Mouse (Mus musculus): ENCODE measurements around the gene Spata6. TPM values are rescaled to one million over a fixed set of nuclear protein-coding genes. Genes with fewer than 3 reads are reported as not detected.

The Spata6 gene
- 25.1 and 26.1 TPM in 2 replicates for polyA plus RNA-seq (2015; fragmentation: Nextera tagmentation; extraction: Ambion mirVana)

DNA sequence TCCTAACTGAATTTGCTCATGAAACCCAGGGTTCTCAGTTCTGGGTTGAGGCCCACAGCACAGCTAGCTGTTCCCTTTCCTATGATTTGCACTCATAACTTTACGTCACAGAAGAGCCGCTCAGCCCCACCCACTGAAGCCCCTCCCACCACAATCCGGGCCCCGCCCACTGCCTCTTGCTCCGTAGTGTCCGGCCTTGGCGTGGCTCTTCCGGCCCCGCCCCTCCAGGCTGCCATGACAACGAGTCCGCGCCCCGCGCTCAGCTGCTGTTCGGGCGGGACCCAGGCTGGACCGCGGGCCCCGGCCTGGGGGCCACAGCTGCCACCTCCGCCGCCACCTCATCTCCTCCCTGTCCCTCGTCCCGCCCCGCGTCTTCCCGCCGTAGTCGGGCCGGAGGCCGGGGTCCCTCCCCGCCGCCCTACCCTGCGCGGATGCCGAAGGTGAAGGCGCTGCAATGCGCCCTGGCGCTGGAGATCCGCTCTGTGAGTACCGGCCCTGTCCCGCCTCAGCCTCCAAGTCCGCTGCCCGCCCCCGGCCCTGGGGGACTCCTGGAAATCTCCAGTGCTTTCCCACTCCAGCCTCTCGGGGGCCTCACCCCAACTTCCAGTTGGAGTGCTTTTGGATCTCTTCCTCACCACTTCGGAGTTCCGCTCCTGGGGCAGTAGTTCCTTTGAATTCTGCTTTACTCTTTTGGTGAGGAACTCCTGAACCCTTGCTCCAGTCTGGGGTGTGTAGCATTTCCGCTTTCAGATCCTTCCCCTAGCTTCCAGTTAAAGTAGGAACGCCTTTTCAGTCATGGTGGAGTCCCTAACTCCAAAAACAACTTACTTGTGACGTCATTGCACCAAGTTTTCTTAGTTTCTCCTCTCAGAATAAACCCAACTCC, at the start of gene Spata6:
TSS of gene Spata6 (plus strand) at position 209 of the 886 bp plus-strand sequence.
- 2% methylated on average over 50 of the region's 50 CpGs for WGBS
- ATAC-seq (ENCODE audit: insufficient number of reproducible peaks, low FRiP score, low TSS enrichment, low read depth), result peak; percentile 94

DNA sequence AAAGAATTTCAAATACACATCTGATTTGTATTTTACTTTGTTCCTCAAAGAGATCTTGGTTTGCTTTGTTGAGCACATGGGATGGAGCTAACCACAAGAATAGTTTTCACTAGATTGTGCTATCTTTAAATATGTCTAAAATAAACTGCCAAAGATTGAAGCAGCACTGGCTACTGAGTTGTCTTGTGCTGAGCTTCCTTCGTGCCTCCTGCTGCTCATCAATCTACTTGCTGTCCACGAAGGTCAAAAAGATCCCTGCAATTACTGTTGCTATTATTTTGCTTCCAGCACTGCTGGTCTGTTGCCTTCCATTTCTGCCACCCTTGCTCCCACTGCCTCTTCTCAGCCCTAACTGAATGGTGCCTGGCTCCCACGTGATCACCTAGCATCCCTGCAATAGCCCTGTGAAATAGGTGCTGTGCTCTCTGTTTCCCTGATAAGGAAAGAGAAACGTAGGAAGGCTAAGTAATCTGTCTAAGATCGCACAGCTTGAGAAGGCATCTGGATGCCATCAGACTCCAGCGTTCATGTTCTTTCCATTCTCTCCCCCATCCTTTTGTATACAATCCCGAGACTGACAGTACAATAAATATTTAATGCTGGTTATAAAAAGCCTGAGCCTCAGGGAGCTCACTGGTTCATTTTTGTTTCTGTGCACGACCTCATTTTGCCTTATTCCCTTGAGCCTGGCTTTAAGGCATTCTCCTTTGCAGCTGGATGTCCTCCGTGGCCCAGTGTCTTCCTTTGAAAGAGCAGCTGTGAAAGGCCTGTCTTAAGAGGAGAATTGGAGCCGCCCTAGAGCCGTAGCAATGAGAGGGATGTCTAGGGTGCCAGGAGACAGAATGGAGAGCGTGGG, 49.0 kb upstream of the Spata6 start:
- Histone ChIP-seq H3K9me3 (replicated peaks) (no peaks in the 10 kb centered on the region), H3K4me1 (peaks cover 12% of the 10 kb centered on the region; the same call in 1 of the 2 replicates), H3K27me3 (no peaks in the 10 kb centered on the region), H3K4me3 (replicated peaks) (no peak overlapping the region), H3K9ac (no peak overlapping the region), H3K4me2 (replicated peaks) (0 out of 2 replicates have a peak overlapping the region, but pooled peaks have one; percentile 12), H3K27ac (replicated peaks) (peak overlapping the region; percentile 34; the same call in 1 of the 2 replicates), H3K36me3 (no peaks in the 10 kb centered on the region)
- ATAC-seq (ENCODE audit: insufficient number of reproducible peaks, low FRiP score, low TSS enrichment, low read depth), result 0 out of 2 replicates have a peak, but pooled peaks have one; percentile 34
- 23% methylated on average over 12 of the region's 12 CpGs for WGBS

More for the DNA sequence above, at the start of gene Spata6:
- H3K4me2 ChIP-seq (replicated peaks), result peak within 1 kb of the TSS; percentile 71
- peak within 1 kb of the TSS; percentile 86 for H3K4me3 ChIP-seq (replicated peaks)
- H3K9ac ChIP-seq, result peak within 1 kb of the TSS; percentile 72
- H3K36me3 ChIP-seq, result no peaks in the 10 kb centered on the region
- peaks cover 11% of the 10 kb centered on the region for H3K4me1 ChIP-seq
- no peaks in the 10 kb centered on the region for H3K9me3 ChIP-seq (replicated peaks)
- H3K27ac ChIP-seq (replicated peaks), result peak within 1 kb of the TSS; percentile 83
- H3K27me3 ChIP-seq, result no peaks in the 10 kb centered on the region

- no peak overlapping the region for H3K4me3 ChIP-seq (replicated peaks)
- no peak overlapping the region for H3K9ac ChIP-seq
- 48% methylated on average over 4 of the region's 4 CpGs for WGBS
- 0 out of 2 replicates have a peak overlapping the region, but pooled peaks have one; percentile 12 for H3K4me2 ChIP-seq (replicated peaks)
- H3K36me3 ChIP-seq, result no peaks in the 10 kb centered on the region
- H3K27ac ChIP-seq (replicated peaks), result 0 out of 2 replicates have a peak overlapping the region, but pooled peaks have one; percentile 34
- no peaks in the 10 kb centered on the region for H3K9me3 ChIP-seq (replicated peaks)
- peaks cover 12% of the 10 kb centered on the region; the same call in 1 of the 2 replicates for H3K4me1 ChIP-seq
- ATAC-seq (ENCODE audit: insufficient number of reproducible peaks, low FRiP score, low TSS enrichment, low read depth), result no peak
- no peaks in the 10 kb centered on the region for H3K27me3 ChIP-seq
Measured at GRCm38 (mm10) chr4:111671440-111671839, 48.3 kb upstream of the Spata6 start.

GRCm38 (mm10) chr4:111673904-111674303, 45.9 kb upstream of the Spata6 start:
- H3K9ac ChIP-seq, result no peak overlapping the region
- no peak overlapping the region for H3K4me3 ChIP-seq (replicated peaks)
- no peaks in the 10 kb centered on the region for H3K36me3 ChIP-seq
- no peaks in the 10 kb centered on the region for H3K9me3 ChIP-seq (replicated peaks)
- H3K27me3 ChIP-seq, result no peaks in the 10 kb centered on the region
- H3K4me1 ChIP-seq, result peaks cover 12% of the 10 kb centered on the region; the same call in 1 of the 2 replicates
- H3K27ac ChIP-seq (replicated peaks), result no peak overlapping the region
- no peak for ATAC-seq (ENCODE audit: insufficient number of reproducible peaks, low FRiP score, low TSS enrichment, low read depth)
- H3K4me2 ChIP-seq (replicated peaks), result no peak overlapping the region

DNA sequence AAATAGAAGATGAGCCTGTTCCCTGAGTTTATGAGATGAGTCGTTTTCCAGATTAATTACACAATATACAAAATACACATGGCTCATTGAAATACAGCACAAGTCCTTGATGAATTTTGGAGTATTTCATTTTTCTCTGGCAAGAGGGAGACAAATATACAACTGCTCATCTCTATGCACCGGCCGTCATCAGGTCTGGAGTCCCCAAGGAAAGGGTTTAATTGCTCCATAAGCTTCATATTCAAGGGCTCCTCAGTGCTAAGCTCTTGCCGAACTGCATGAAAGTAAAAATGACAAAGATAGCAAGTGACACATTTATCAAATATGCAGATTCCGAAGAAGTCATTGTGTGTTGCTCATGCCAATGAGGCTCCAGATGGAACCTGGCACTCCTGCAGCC, 37.9 kb upstream of the Spata6 start:
- WGBS, result 86% methylated on average over 5 of the region's 5 CpGs
- no peak overlapping the region for H3K9ac ChIP-seq

GRCm38 (mm10) chr4:111682793-111683192, 37.0 kb upstream of the Spata6 start:
- Histone ChIP-seq H3K27ac (replicated peaks) (no peak overlapping the region), H3K4me2 (replicated peaks) (no peak overlapping the region), H3K9me3 (replicated peaks) (no peaks in the 10 kb centered on the region), H3K27me3 (no peaks in the 10 kb centered on the region), H3K4me1 (peaks cover 4% of the 10 kb centered on the region; the same call in 1 of the 2 replicates), H3K4me3 (replicated peaks) (no peak overlapping the region), H3K36me3 (no peaks in the 10 kb centered on the region), H3K9ac (no peak overlapping the region)
- no peak for ATAC-seq (ENCODE audit: insufficient number of reproducible peaks, low FRiP score, low TSS enrichment, low read depth)
- WGBS, result 74% methylated on average over 3 of the region's 3 CpGs

More for the DNA sequence above, 37.9 kb upstream of the Spata6 start:
- Histone ChIP-seq H3K36me3 (no peaks in the 10 kb centered on the region), H3K27ac (replicated peaks) (no peak overlapping the region), H3K9me3 (replicated peaks) (no peaks in the 10 kb centered on the region), H3K27me3 (no peaks in the 10 kb centered on the region), H3K4me1 (no peaks in the 10 kb centered on the region), H3K4me3 (replicated peaks) (no peak overlapping the region), H3K4me2 (replicated peaks) (no peak overlapping the region)
- ATAC-seq (ENCODE audit: insufficient number of reproducible peaks, low FRiP score, low TSS enrichment, low read depth), result no peak

- Histone ChIP-seq H3K36me3 (no peaks in the 10 kb centered on the region), H3K4me1 (peaks cover 4% of the 10 kb centered on the region; the same call in 1 of the 2 replicates), H3K4me2 (replicated peaks) (no peak overlapping the region), H3K4me3 (replicated peaks) (no peak overlapping the region), H3K27me3 (no peaks in the 10 kb centered on the region), H3K27ac (replicated peaks) (no peak overlapping the region), H3K9me3 (replicated peaks) (no peaks in the 10 kb centered on the region), H3K9ac (no peak overlapping the region)
- ATAC-seq (ENCODE audit: insufficient number of reproducible peaks, low FRiP score, low TSS enrichment, low read depth), result no peak
- WGBS, result 46% methylated on average over 5 of the region's 5 CpGs
Measured at GRCm38 (mm10) chr4:111683843-111684242, 35.9 kb upstream of the Spata6 start.

DNA sequence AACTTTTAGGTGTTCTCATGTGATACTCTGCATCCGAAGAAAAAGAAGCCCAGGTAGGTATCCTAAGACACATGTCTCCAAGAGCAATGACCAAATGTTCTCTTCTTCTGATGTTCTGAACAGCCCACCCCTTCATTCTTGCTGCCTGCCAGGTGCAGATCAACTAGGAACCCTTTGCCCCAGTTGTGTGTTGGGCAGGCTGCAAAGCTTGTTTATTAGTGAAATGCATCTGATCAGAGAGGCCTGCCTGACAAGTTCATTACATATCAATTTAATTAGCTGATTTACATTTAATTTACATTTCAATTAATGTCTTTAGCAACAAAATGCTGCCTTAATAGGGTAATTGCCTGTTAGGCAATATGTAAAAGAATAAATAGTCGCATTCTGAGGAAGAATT, 33.8 kb upstream of the Spata6 start:
- Histone ChIP-seq H3K9ac (no peak overlapping the region), H3K9me3 (replicated peaks) (no peaks in the 10 kb centered on the region), H3K4me3 (replicated peaks) (no peak overlapping the region), H3K27ac (replicated peaks) (no peak overlapping the region), H3K27me3 (no peaks in the 10 kb centered on the region), H3K36me3 (no peaks in the 10 kb centered on the region), H3K4me1 (peaks cover 8% of the 10 kb centered on the region), H3K4me2 (replicated peaks) (no peak overlapping the region)
- WGBS, result 68% methylated on average over 2 of the region's 2 CpGs
- no peak for ATAC-seq (ENCODE audit: insufficient number of reproducible peaks, low FRiP score, low TSS enrichment, low read depth)

DNA sequence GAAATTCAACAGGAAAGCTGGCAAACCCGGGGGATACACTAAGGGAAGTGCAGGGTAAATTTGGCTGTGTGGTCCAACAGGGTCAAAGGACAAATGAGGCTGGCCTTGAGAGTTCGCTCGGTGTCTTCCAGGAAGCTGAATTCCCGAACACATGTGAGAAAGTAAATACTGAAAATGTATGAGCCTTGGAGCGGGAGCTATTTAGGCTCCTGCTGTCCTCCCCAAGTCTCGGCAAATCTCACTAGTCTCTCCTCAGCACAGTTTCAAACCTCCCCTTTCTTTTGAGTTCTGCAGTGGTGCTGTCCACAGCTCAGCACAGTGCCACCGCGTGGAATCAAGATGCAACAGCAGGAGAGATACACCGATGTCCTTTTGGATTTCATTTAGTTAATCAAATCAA, 32.8 kb upstream of the Spata6 start:
- Histone ChIP-seq H3K27me3 (no peaks in the 10 kb centered on the region), H3K4me2 (replicated peaks) (peak overlapping the region; percentile 40), H3K4me3 (replicated peaks) (no peak overlapping the region; the same call in 1 of the 2 replicates), H3K9me3 (replicated peaks) (no peaks in the 10 kb centered on the region), H3K36me3 (no peaks in the 10 kb centered on the region), H3K27ac (replicated peaks) (no peak overlapping the region), H3K9ac (no peak overlapping the region), H3K4me1 (peaks cover 16% of the 10 kb centered on the region)
- WGBS, result 7% methylated on average over 9 of the region's 9 CpGs
- ATAC-seq (ENCODE audit: insufficient number of reproducible peaks, low FRiP score, low TSS enrichment, low read depth), result 0 out of 2 replicates have a peak, but pooled peaks have one; percentile 63

GRCm38 (mm10) chr4:111687613-111688012, 32.2 kb upstream of the Spata6 start:
- 12% methylated on average over 6 of the region's 6 CpGs for WGBS
- peaks cover 16% of the 10 kb centered on the region for H3K4me1 ChIP-seq
- H3K27me3 ChIP-seq, result no peaks in the 10 kb centered on the region
- peak overlapping the region; percentile 40 for H3K4me2 ChIP-seq (replicated peaks)
- no peak overlapping the region for H3K9ac ChIP-seq
- ATAC-seq (ENCODE audit: insufficient number of reproducible peaks, low FRiP score, low TSS enrichment, low read depth), result no peak
- H3K27ac ChIP-seq (replicated peaks), result 0 out of 2 replicates have a peak overlapping the region, but pooled peaks have one; percentile 58
- peak overlapping the region; percentile 21 for H3K4me3 ChIP-seq (replicated peaks)
- H3K36me3 ChIP-seq, result no peaks in the 10 kb centered on the region
- no peaks in the 10 kb centered on the region for H3K9me3 ChIP-seq (replicated peaks)
